Mouse (Mus musculus): ENCODE results near the gene Ccn6. TPM values are rescaled to one million over a fixed set of nuclear protein-coding genes. Genes with fewer than 3 reads are reported as not detected.

Ccn6 gene
- polyA plus RNA-seq, 1 experiment from 2014 or later, result 0.41 TPM

DNA sequence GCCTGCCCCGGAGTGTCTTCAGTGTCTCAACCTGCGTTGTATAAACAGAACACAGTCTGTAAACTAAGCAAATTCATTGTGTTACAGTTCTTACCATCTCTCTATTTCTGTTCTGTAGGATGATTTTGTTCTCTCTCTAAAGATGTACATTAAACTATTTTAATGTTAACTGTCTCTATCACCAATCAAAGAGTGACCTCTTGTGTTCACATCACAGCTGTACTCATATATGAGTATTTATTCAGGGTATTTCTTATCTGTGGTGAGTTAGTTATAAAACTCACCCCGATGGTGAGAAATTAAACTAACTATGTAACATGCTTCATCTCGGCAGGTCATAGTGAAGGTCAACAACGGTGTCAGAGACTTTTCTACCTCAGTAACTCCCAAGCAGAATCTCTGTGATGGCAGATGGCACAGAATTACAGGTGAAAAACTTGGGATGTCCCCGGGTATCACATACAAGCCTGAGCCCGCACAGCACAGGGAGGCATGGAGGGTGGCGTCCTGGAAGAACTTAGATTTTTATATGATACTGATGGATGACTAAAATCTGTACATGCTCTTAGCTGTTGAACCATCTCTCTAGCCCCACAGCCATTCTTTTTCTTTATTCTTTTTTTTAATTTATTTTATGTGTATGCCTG lies 58.7 kb downstream of the Ccn6 start:
- 96% methylated on average over 8 of the region's 8 CpGs for WGBS
- H3K9ac ChIP-seq, result no peak overlapping the region
- H3K4me3 ChIP-seq (replicated peaks; ENCODE audit: low read length), result no peak overlapping the region
- no peak overlapping the region for H3K4me2 ChIP-seq (replicated peaks)
- no peak overlapping the region for H3K27ac ChIP-seq
- ATAC-seq (ENCODE audit: low FRiP score) (no peak), DNase-seq (ENCODE audit: low spot score) (no peak)
- H3K27me3 ChIP-seq (ENCODE audit: control insufficient read depth, insufficient read depth, low read length), result no peaks in the 10 kb centered on the region
- no peaks in the 10 kb centered on the region for H3K9me3 ChIP-seq (ENCODE audit: control insufficient read depth, low read length)
- peaks cover 12% of the 10 kb centered on the region; the same call in 1 of the 2 replicates for H3K4me1 ChIP-seq (replicated peaks; ENCODE audit: control insufficient read depth, insufficient read depth, low read length)
- no peaks in the 10 kb centered on the region for H3K36me3 ChIP-seq (replicated peaks; ENCODE audit: control insufficient read depth, insufficient read depth)

Other genes with a start within 250 kb of the Ccn6 start
- gene Lama4, start 198.3 kb downstream of the Ccn6 start, polyA plus RNA-seq (2014; fragmentation: Nextera tagmentation; extraction: Ambion mirVana), result 20.6 and 21.6 TPM in 2 replicates
- gene Fam229b, start 29.9 kb downstream of the Ccn6 start, polyA plus RNA-seq (2014; fragmentation: Nextera tagmentation; extraction: Ambion mirVana), result 30.5 and 38.9 TPM in 2 replicates
- 8.2 and 8.8 TPM in 2 replicates for gene Tube1, start 29.8 kb downstream of the Ccn6 start, polyA plus RNA-seq (2014; fragmentation: Nextera tagmentation; extraction: Ambion mirVana)
- 105 and 112 TPM in 2 replicates for gene Fyn, start 205.1 kb upstream of the Ccn6 start, polyA plus RNA-seq (2014; fragmentation: Nextera tagmentation; extraction: Ambion mirVana)

Data from hindbrain, embryonic 14.5 days (tissue).